Mouse (Mus musculus) liver, embryonic 15.5 days (tissue): ENCODE measurements around the gene Mms19. TPM values are rescaled to one million over a fixed set of nuclear protein-coding genes. Genes with fewer than 3 reads are reported as not detected.

ENCODE experiments used
- ATAC-seq: fragments of 200-750 bp; cut with Nextera tagmentation; 2 replicates; pipeline ENCODE4 v1.8.0; 2017; ENCODE audit warnings: moderate number of reproducible peaks, mild to moderate bottlenecking, moderate library complexity; ENCODE audit not compliant: insufficient read depth
- H3K27ac ChIP-seq: fragments of 300-500 bp; sonication (generic); replicated peaks from 2 replicates; pipeline ENCODE4 v1.5.1; 2015; ENCODE audit warnings: mild to moderate bottlenecking, inconsistent platforms
- H3K27me3 ChIP-seq: fragments of 300-500 bp; sonication (generic); 2 replicates; pipeline ENCODE4 v1.6.1; 2015; ENCODE audit warnings: mild to moderate bottlenecking, inconsistent platforms
- H3K36me3 ChIP-seq: fragments of 300-500 bp; sonication (generic); replicated peaks from 2 replicates; pipeline ENCODE4 v1.6.1; 2015; ENCODE audit warnings: moderate library complexity, mild to moderate bottlenecking, inconsistent platforms
- H3K4me1 ChIP-seq: fragments of 300-500 bp; sonication (generic); replicated peaks from 2 replicates; pipeline ENCODE4 v1.6.1; 2015; ENCODE audit warnings: inconsistent platforms
- H3K4me2 ChIP-seq: fragments of 300-500 bp; sonication (generic); 2 replicates; pipeline ENCODE4 v1.6.1; 2015; ENCODE audit warnings: moderate library complexity, mild to moderate bottlenecking, inconsistent platforms
- H3K4me3 ChIP-seq: fragments of 300-500 bp; sonication (generic); replicated peaks from 2 replicates; pipeline ENCODE4 v1.5.1; 2015; ENCODE audit warnings: mild to moderate bottlenecking, inconsistent platforms
- H3K9ac ChIP-seq: fragments of 300-500 bp; sonication (generic); 2 replicates; pipeline ENCODE4 v1.6.1; 2015; ENCODE audit warnings: moderate library complexity, mild to moderate bottlenecking, inconsistent platforms
- H3K9me3 ChIP-seq: fragments of 300-500 bp; sonication (generic); replicated peaks from 2 replicates; pipeline ENCODE4 v1.6.1; 2016; ENCODE audit warnings: inconsistent platforms
- WGBS: fragments of 180-500 bp; shearing (Covaris S2); methylation state at CpG from one replicate; pipeline ENCODE4 v1.1.7; 2015; ENCODE audit warnings: mixed read lengths; ENCODE audit not compliant: insufficient replicate concordance; 5-methylcytosine and 5-hydroxymethylcytosine counted together
- polyA plus RNA-seq: library from polyadenylated mRNA; unstranded; fragments of >200 nt; fragmentation: Nextera tagmentation; extraction: Ambion mirVana; gene quantifications from 2 replicates; pipeline ENCODE4 v1.2.1, GENCODE M21; 2015

Gene Mms19
- polyA plus RNA-seq, 1 experiment from 2014 or later = 10.1 TPM

GRCm38 (mm10) chr19:42011123-42011522, 30.2 kb upstream of the Mms19 start:
- H3K27me3 ChIP-seq = no peaks in the 10 kb centered on the region
- no peak overlapping the region for H3K4me3 ChIP-seq
- H3K36me3 ChIP-seq = no peaks in the 10 kb centered on the region
- H3K4me1 ChIP-seq = peaks cover 16% of the 10 kb centered on the region
- no peaks in the 10 kb centered on the region for H3K9me3 ChIP-seq
- no peak overlapping the region for H3K27ac ChIP-seq
- H3K4me2 ChIP-seq = no peak overlapping the region
- H3K9ac ChIP-seq = no peak overlapping the region
- 65% methylated on average over 7 of the region's 7 CpGs for WGBS
- ATAC-seq = no peak

GRCm38 (mm10) chr19:42010436-42010835, 29.5 kb upstream of the Mms19 start:
- 67% methylated on average over 4 of the region's 4 CpGs for WGBS
- Histone ChIP-seq H3K4me3 (no peak overlapping the region), H3K4me2 (no peak overlapping the region), H3K27me3 (no peaks in the 10 kb centered on the region), H3K36me3 (no peaks in the 10 kb centered on the region), H3K27ac (no peak overlapping the region), H3K9ac (no peak overlapping the region), H3K4me1 (peaks cover 23% of the 10 kb centered on the region), H3K9me3 (no peaks in the 10 kb centered on the region)
- no peak for ATAC-seq

GRCm38 (mm10) chr19:42009067-42009466, 28.1 kb upstream of the Mms19 start:
- H3K27ac ChIP-seq = no peak overlapping the region
- H3K4me3 ChIP-seq = no peak overlapping the region
- H3K4me1 ChIP-seq = peaks cover 36% of the 10 kb centered on the region
- no peak for ATAC-seq
- no peaks in the 10 kb centered on the region for H3K36me3 ChIP-seq
- H3K27me3 ChIP-seq = no peaks in the 10 kb centered on the region
- 60% methylated on average over 7 of the region's 7 CpGs for whole genome bisulfite sequencing
- no peaks in the 10 kb centered on the region for H3K9me3 ChIP-seq
- no peak overlapping the region for H3K9ac ChIP-seq
- H3K4me2 ChIP-seq = no peak overlapping the region

DNA sequence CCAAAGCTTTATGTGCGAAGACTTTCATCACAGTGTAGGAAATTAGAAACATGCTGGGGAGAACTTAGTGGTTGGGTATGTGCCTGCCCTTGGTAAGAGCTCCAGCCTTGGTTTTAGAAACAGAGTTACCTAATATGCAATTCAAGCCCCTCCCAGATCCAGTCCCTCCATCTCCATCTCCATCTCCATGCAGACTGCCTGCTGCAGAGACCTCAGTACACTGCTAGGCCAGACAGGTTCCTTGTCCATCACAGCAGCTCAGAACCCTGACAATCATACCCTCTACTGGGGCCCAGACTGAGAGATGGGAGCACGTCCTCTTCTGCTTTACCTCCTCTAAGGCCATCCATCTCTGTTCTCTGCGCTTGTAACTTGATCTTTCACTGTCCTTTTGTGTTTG, 27.6 kb upstream of the Mms19 start:
- Histone ChIP-seq H3K4me3 (no peak overlapping the region), H3K36me3 (no peaks in the 10 kb centered on the region), H3K4me1 (peaks cover 37% of the 10 kb centered on the region), H3K27ac (no peak overlapping the region), H3K4me2 (no peak overlapping the region), H3K9me3 (no peaks in the 10 kb centered on the region), H3K9ac (no peak overlapping the region), H3K27me3 (no peaks in the 10 kb centered on the region)
- 50% methylated on average over 3 of the region's 3 CpGs for WGBS
- no peak for ATAC-seq

- Histone ChIP-seq H3K9me3 (no peaks in the 10 kb centered on the region), H3K27me3 (no peaks in the 10 kb centered on the region), H3K4me3 (no peak overlapping the region), H3K4me1 (peaks cover 37% of the 10 kb centered on the region), H3K4me2 (no peak overlapping the region), H3K36me3 (no peaks in the 10 kb centered on the region), H3K9ac (no peak overlapping the region), H3K27ac (no peak overlapping the region)
- ATAC-seq = no peak
- WGBS = 57% methylated on average over 8 of the region's 8 CpGs
Observed at GRCm38 (mm10) chr19:42006568-42006967, 25.6 kb upstream of the Mms19 start.

DNA sequence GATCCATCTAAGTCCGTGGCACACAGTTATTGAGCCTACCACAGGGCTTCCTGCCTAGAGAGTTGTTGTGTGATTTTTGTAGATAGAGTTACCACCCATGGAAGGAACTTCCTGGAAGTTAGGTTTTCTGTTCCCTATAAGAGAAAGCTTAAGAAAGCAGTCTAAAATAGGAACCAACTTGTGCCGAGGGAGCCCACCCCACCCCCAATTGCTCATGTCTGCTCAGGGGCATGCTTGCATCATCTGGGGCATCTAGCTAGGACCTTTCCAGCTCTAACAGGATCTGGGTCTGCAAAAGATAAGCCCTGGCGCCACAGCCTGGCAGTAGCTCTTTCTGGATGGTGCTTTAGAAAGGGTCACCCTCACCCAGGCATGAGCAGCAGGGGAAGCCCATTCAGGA, 24.7 kb upstream of the Mms19 start:
- Histone ChIP-seq H3K4me1 (peaks cover 46% of the 10 kb centered on the region), H3K36me3 (no peaks in the 10 kb centered on the region), H3K27me3 (no peaks in the 10 kb centered on the region), H3K27ac (peak overlapping the region; percentile 51), H3K9me3 (no peaks in the 10 kb centered on the region), H3K4me2 (peak overlapping the region; percentile 6; the same call in 1 of the 2 replicates), H3K9ac (no peak overlapping the region), H3K4me3 (no peak overlapping the region)
- 9% methylated on average over 3 of the region's 3 CpGs for WGBS
- ATAC-seq = no peak

- ATAC-seq = no peak
- WGBS = 50% methylated on average over 6 of the region's 6 CpGs
Observed at GRCm38 (mm10) chr19:42004258-42004657, 23.3 kb upstream of the Mms19 start.

DNA sequence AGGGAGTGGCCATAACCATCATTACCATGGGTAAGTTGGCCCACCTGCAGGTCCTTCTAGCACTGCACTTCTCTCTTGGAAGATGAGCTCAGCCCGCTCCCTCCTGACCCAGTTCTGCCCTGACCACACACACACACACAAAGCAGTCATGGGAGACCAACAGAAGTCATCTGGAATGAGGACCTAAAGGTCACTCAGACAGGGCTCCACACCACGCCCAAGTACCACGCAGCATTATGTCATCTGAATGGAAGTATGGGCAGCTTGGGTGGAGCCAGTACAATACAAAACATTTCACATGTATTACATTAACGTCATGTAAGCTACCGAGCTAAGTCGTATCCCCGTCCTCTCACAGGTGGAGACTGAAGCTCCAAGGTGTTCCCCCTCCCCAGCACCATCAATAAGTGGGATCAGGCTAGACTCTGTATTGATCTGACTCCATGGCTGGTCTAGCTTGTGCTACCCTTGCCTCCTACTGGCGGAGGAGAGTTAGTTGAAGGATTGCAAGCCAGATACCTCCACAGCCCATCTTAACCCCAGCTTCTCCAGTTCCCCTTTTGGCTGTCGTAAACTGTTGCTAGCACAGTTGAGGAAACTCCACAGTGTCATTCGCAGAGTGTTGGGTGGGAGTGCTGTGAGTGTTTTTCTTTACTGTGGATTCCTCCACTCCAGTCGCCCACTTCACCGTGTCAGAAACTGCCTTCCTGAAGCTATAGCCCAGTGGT, 20.5 kb upstream of the Mms19 start:
- 59% methylated on average over 12 of the region's 12 CpGs for WGBS
- H3K27me3 ChIP-seq = no peaks in the 10 kb centered on the region
- ATAC-seq = no peak
- H3K36me3 ChIP-seq = no peaks in the 10 kb centered on the region
- no peaks in the 10 kb centered on the region for H3K9me3 ChIP-seq
- H3K27ac ChIP-seq = peak overlapping the region; percentile 48; the same call in 1 of the 2 replicates
- H3K4me1 ChIP-seq = peaks cover 45% of the 10 kb centered on the region
- H3K4me3 ChIP-seq = no peak overlapping the region
- H3K9ac ChIP-seq = no peak overlapping the region
- no peak overlapping the region for H3K4me2 ChIP-seq

More at GRCm38 (mm10) chr19:42004258-42004657, 23.3 kb upstream of the Mms19 start:
- no peak overlapping the region for H3K4me3 ChIP-seq
- no peak overlapping the region for H3K4me2 ChIP-seq
- H3K4me1 ChIP-seq = peaks cover 54% of the 10 kb centered on the region
- H3K9me3 ChIP-seq = no peaks in the 10 kb centered on the region
- H3K27ac ChIP-seq = no peak overlapping the region
- H3K36me3 ChIP-seq = no peaks in the 10 kb centered on the region
- no peaks in the 10 kb centered on the region for H3K27me3 ChIP-seq
- no peak overlapping the region for H3K9ac ChIP-seq

- 56% methylated on average over 4 of the region's 4 CpGs for WGBS
- no peak overlapping the region for H3K4me3 ChIP-seq
- no peak overlapping the region for H3K4me2 ChIP-seq
- no peaks in the 10 kb centered on the region for H3K9me3 ChIP-seq
- peaks cover 37% of the 10 kb centered on the region for H3K4me1 ChIP-seq
- H3K27me3 ChIP-seq = no peaks in the 10 kb centered on the region
- no peak overlapping the region for H3K9ac ChIP-seq
- H3K36me3 ChIP-seq = no peaks in the 10 kb centered on the region
- no peak for ATAC-seq
- peak overlapping the region; percentile 62 for H3K27ac ChIP-seq
Observed at GRCm38 (mm10) chr19:42000446-42000958, 19.5 kb upstream of the Mms19 start.

DNA sequence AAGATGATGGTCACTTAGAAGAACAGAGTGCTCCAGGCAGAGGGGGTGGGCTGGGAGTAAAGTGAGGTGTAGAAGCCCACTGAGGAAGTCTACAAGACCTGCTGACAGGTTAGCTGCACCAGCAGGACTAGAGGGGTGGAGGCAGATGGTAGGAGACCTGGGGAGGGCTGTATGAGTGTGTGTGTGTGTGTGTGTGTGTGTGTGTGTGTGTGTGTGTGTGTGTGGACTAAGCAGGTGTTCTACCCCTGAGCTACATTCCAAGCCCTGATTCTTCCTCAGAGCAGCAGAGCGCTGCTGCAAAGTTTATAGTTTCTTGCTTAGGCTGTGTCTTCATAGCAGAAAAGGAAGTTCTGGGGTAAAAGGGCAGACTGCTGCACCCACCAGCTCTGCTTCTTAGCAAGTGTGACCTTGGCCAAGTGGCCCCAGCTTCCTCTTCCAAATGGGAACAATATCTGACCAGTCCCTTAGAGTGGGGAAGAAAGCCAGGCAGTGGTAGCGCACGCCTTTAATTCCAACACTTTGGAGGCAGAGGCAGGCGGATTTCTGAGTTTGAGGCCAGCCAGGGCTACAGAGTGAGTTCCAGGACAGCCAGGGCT, 18.8 kb upstream of the Mms19 start:
- Histone ChIP-seq H3K4me1 (peaks cover 30% of the 10 kb centered on the region), H3K27me3 (no peaks in the 10 kb centered on the region), H3K36me3 (no peaks in the 10 kb centered on the region), H3K9ac (no peak overlapping the region), H3K4me3 (no peak overlapping the region), H3K4me2 (no peak overlapping the region), H3K27ac (peak overlapping the region; percentile 62), H3K9me3 (no peaks in the 10 kb centered on the region)
- no peak; the same call in 1 of the 2 replicates for ATAC-seq
- WGBS = 53% methylated on average over 4 of the region's 4 CpGs

- 69% methylated on average over 9 of the region's 9 CpGs for WGBS
- Histone ChIP-seq H3K4me2 (no peak overlapping the region), H3K9ac (no peak overlapping the region), H3K4me1 (peaks cover 23% of the 10 kb centered on the region), H3K27me3 (no peaks in the 10 kb centered on the region), H3K4me3 (no peak overlapping the region), H3K27ac (peak overlapping the region; percentile 62), H3K9me3 (no peaks in the 10 kb centered on the region), H3K36me3 (no peaks in the 10 kb centered on the region)
- no peak for ATAC-seq
Observed at GRCm38 (mm10) chr19:41998770-41999548, 18.0 kb upstream of the Mms19 start.
